In genomic region chr14:99039308-99039707, GRCm38 (mm10) we compare ENCODE assay signal across 7 mouse cellular contexts. TPM values are rescaled to one million over a fixed set of nuclear protein-coding genes. Genes with fewer than 3 reads are reported as not detected.
"Had no signal": no experiment of that assay in that cellular context is flagged by ENCODE, and none has a peak within 500 bp of the region (broad histone marks: within the 10 kb centered on the region; RNA-seq: fewer than 3 reads in every experiment).

No protein-coding gene starts in this region.

RNA-seq across cellular contexts. Expression of gene Rpl36a-ps1, which starts 45.2 kb away (rescaled TPM):
- total RNA-seq: hindbrain, postnatal 0 days; left cerebral cortex, adult 18-20 months had no signal
- polyA plus RNA-seq: hindbrain, embryonic 10.5 days; hindbrain, embryonic 12.5 days; hindbrain, embryonic 13.5 days; hindbrain, embryonic 15.5 days; hindbrain, postnatal 0 days; kidney, adult 2 months had no signal
